Comparison of ENCODE assay signal across 13 mouse cellular contexts in the genomic region with DNA sequence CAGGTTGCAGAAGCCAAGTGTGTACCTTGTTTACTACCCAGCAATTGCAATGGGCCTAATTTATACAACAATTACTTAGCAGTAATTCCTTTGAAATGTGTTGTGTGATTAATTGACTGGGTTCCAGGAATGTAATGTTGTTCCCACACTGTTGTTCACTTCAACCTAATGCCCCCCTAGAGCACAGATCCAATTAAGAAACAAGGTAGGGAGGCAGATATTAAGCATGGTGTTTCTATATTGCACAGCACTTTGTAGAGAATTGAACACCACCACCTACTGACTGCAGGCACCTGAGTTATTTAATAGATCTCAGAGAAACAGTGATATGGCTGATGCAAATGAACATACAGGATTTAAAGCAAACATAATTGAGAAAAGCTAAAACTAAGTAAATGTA.
"Had no signal": no experiment of that assay in that cellular context is flagged by ENCODE, and none has a peak within 500 bp of the region (broad histone marks: within the 10 kb centered on the region; RNA-seq: fewer than 3 reads in every experiment).

No protein-coding gene starts in this region.

- DNase-seq: kidney, adult 11 months; kidney, postnatal 25 days; lung, adult 2 months; lung, postnatal 36 days; midbrain, embryonic 14.5 days; right cerebral cortex, postnatal 14 days; thymus, postnatal 36 days had no signal

- H3K4me2 ChIP-seq: kidney, embryonic 15.5 days; liver, embryonic 11.5 days; liver, embryonic 15.5 days; stomach, embryonic 15.5 days had no signal

- H3K4me3 ChIP-seq: kidney, embryonic 15.5 days; layer of hippocampus, adult 2 months; liver, embryonic 15.5 days; stomach, embryonic 15.5 days had no signal

- ATAC-seq: lung, postnatal 0 days had no signal

- H3K9me3 ChIP-seq: kidney, embryonic 15.5 days; liver, embryonic 15.5 days; stomach, embryonic 15.5 days had no signal

- H3K9ac ChIP-seq: kidney, embryonic 15.5 days; liver, embryonic 15.5 days; stomach, embryonic 15.5 days had no signal

- H3K27ac ChIP-seq: kidney, embryonic 15.5 days; layer of hippocampus, adult 2 months; liver, embryonic 15.5 days; stomach, embryonic 15.5 days had no signal

- H3K27me3 ChIP-seq: kidney, embryonic 15.5 days; liver, embryonic 15.5 days; stomach, embryonic 15.5 days had no signal

- H3K4me1 ChIP-seq: kidney, embryonic 15.5 days; liver, embryonic 15.5 days; stomach, embryonic 15.5 days had no signal

- H3K36me3 ChIP-seq: kidney, embryonic 15.5 days; liver, embryonic 15.5 days; stomach, embryonic 15.5 days had no signal
